Comparison of ENCODE assay signal across 13 mouse cellular contexts in the genomic region with DNA sequence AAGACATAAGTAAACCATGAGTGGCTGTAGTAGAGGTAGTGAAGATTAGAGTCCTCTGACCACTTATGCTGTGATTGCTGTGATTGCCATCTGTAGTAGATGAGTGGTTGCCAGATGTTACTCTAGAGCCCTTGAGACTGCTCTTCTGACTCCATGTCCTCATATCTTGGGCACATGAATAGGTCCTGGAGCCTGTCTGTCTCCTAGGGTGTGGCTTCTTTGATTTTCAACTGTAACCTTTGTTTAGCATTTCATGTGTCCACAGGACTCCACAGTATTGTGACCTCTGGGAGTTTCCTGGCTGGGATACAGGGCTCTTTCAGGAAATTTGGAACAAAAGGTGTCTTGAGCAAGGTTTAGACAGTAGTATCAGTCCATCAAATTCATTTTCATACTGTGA.
"Had no signal": no experiment of that assay in that cellular context is flagged by ENCODE, and none has a peak within 500 bp of the region (broad histone marks: within the 10 kb centered on the region; RNA-seq: fewer than 3 reads in every experiment).

No protein-coding gene starts in this region.

- H3K27ac ChIP-seq: limb, embryonic 12.5 days; liver, embryonic 14.5 days; midbrain, embryonic 12.5 days; neural tube, embryonic 15.5 days; stomach, postnatal 0 days had no signal

- H3K9me3 ChIP-seq: limb, embryonic 12.5 days; neural tube, embryonic 15.5 days had no signal

- H3K4me1 ChIP-seq: midbrain, embryonic 12.5 days; neural tube, embryonic 15.5 days had no signal

- DNase-seq: kidney, postnatal 10 days; layer of hippocampus, adult 9-11 months; layer of hippocampus, postnatal 36 days; lung, adult 18-20 months; lung, postnatal 4 days; thymus, adult 18-20 months; thymus, postnatal 14 days had no signal

- H3K36me3 ChIP-seq: limb, embryonic 12.5 days; midbrain, embryonic 12.5 days; neural tube, embryonic 15.5 days had no signal

- H3K9ac ChIP-seq: limb, embryonic 12.5 days; liver, embryonic 14.5 days; midbrain, embryonic 12.5 days; neural tube, embryonic 15.5 days had no signal

- H3K27me3 ChIP-seq: limb, embryonic 12.5 days; midbrain, embryonic 12.5 days; neural tube, embryonic 15.5 days had no signal

- H3K4me3 ChIP-seq: limb, embryonic 12.5 days; midbrain, embryonic 12.5 days; myocyte; neural tube, embryonic 15.5 days had no signal

- H3K4me2 ChIP-seq: limb, embryonic 12.5 days; midbrain, embryonic 12.5 days; neural tube, embryonic 15.5 days had no signal
